Mouse (Mus musculus) c-Kit-positive CD71-positive TER-119-negative erythroid progenitor cells, embryonic 14.5 days (primary cell): ENCODE data around the gene Ankrd44.
"Not testable (repeated sequence)": the region's sequence is repeated elsewhere in the genome, so short reads cannot be mapped to it uniquely, and the experiment has no call there.

Experiments used
- DNase-seq: peaks from one replicate; pipeline ENCODE4 v3.0.0-alpha.2; 2013; ENCODE audit warnings: low read depth

Ankrd44 gene

DNA sequence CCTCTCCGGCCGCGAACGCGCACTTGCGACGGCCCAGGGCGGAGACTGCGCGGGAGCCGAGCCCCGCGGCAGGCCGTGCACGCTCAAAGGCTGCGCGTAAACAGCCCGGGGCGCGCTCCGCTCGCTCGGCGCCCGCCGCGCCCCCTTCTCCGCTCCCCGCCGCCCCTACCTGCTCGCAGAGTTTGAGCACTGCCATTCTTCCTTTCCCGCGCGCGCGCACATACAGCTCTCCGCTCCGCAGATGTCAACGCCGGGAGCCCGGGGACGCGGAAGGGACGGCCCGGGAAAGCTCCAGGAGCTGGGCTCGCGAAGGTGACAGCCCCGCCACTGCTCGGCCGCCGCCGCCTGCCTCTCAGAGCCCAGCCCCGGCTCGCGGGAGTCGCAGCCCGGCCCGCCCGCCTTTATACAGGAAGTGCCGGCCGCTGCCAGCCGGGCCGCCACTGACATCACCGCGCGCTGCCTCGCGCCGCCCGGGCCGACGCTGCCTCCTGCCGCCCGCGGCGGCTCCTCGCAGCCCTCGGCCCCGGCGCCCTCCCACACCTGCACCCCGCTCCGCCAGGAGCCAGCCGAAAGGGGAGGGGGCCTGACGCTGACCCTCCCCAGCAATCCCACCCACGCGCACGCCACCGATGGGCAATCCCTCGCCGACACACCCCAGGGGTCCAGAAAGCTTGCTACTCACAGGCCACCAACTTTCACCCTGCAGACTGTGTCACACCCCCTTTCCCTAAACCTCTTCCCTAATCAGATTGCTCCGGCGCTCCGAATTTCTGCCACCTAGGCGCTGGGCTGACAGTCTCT is at the start of gene Ankrd44:
TSS of gene Ankrd44 (minus strand) at position 417 of the 801 bp plus-strand sequence.
- DNase-seq = no peak

DNA sequence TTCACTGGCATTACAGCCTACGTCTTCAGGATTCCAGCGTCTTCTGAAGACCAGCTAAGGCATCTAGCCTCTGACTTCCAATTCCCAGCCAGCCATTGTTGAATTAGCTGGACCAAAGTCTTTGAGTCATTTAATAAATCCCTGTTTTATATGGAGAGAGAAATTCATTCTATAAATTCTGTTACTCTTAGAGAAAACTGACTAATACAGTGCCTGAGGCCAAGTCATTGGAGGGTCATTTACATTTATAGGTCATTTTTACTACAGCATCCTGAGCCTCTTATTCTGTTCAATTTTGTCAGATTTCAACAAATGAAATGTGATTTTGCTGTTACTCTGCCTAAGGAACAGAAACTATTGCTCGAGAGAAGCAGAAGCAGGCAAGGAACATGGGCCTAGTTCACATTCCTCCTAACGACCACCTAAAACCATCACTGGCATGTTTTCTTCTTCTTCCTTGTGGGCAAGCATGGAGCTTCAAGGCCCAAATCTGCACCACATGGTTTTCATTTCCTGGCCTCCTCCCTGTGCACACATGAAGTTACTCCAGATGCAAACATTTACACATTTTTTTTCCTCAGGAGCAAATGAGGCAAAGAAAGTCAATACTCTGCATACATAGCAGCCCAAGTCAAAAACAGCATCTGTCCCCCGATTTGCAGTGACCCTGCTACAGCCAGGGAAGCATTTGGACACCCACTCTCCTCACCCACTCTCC is 45.7 kb upstream of the Ankrd44 start:
- no peak for DNase-seq

DNA sequence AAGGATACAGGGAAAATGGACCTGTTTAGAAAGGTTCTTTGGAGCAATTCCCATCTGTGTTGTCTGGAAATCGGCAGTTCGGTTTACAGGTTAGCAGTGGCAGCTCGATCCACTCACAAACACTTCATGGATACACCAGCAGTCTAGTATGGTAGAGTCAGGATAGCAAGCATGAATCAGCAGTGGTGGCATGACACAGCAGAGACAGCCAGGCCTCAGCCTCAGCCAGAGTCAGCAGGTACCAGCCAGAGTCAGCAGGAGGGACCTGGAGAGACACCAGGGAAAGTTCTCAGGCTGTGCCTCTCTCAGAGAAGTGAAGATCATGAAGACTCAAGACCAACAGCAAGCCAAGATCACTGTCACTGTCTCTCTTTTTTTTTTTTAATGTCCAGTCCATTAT is 40.7 kb upstream of the Ankrd44 start:
- DNase-seq = no peak

DNA sequence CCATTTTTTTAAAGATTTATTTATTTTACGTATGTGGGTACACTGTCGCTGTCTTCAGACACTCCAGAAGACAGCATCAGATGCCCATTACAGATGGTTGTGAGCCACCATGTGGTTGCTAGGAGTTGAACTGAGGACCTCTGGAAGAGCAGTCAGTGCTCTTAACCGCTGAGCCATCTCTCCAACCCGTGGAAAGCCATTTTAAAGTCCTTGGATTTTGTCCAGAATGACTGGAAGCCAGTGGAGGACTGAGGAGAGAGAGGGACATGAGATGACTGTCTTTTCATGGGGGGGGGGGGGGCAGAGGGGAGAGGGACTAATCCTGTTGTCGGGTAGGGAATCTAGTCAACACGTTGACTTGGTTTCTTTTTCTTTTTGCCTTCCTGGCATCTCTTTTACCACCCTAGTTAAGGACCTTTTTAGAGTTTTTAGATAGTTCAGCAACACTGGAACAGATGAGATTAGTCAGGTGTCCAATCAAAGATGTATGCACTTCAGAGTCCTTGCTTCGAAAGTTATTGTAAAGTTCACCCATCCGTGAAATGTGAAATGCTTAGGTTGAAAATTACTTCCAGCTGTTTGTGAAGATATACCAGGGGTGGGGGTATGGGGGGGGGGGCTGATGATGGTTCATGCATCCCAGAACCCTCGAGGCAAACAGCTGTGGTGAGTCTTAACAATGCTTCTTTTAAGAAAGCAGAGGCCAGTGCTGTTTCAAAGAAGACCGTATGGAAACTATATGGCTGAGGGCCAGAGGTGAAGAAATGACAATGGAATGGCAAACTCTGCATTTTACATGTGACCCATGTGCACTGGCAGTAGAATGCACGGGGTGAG is 39.2 kb upstream of the Ankrd44 start:
- no peak for DNase-seq

DNA sequence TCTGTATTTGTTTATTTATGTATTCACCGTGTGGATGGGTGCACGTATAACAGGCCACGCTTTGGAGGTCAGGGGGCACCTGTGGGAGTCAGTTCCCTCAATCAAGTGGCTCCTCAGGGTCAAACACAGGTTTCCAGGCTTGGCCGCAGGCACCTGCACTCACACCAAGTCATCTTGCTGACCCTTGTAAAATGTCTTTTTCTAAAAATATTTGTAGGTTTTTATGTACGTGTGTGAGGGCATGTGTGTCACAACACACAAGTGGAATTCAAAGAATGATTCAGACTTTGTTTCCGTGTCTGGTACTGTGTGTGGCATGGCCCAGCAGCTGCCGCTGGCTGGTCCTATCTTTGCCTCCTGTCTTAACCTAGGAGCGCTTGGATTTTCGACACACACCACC is 35.5 kb upstream of the Ankrd44 start:
- DNase-seq = no peak

DNA sequence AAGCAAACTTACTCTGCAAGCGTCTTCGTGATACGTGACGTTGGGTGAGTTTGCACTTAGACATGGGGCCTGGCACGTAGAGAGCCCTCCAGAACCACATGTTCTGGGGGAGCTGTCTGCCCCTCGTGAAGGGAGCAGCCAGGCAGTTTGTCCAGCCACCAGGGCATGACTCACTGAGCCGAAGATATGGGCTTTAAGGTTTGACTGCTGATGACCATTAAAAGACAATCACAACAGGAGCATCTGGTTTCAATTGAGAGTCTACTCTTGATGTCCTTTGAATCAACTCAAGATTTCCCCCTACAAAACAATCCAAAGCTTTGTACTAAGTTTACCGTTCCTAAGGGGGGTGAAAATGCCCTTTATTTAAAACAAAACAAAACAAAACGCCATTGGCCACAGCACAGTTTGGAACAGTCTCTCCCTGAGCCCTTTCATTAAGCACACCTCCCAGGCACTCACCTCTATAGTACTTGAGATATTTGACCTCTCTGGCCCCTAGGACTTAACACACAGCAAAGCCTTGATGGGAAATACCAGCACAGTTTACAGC is 34.5 kb upstream of the Ankrd44 start:
- no peak for DNase-seq

DNA sequence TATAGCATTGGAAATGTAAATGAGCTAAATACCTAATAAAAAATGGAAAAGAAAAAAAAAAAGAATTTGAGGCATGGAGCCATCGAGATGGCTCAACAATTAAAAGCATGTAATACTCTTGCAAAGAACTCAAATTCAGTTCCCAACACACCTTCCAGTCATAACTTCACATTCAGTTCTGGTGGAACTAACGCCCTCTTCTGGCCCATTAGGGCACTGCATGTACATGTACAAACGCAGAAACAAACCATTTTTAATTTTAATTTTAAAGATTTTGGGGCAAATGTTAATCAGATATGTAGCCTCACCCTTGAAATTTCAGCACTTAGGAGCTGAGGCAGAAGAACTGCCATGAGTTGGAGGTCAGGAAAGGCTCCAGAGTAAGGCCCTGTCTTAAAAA is 32.3 kb upstream of the Ankrd44 start:
- no peak for DNase-seq

DNA sequence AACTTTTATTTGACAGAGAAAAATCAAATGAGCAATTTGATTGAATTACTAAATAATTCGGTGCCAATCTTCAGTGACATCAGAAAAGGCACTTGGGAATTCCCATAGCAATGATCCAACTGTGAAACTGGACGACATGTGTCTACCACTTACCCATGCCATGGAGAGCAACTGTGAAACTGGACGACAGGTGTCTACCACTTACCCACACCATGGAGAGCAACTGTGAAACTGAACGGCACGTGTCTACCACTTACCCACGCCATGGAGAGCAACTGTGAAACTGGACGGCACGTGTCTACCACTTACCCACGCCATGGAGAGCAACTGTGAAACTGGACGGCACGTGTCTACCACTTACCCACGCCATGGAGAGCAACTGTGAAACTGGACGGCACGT is 30.8 kb upstream of the Ankrd44 start:
- DNase-seq = not testable (repeated sequence)

DNA sequence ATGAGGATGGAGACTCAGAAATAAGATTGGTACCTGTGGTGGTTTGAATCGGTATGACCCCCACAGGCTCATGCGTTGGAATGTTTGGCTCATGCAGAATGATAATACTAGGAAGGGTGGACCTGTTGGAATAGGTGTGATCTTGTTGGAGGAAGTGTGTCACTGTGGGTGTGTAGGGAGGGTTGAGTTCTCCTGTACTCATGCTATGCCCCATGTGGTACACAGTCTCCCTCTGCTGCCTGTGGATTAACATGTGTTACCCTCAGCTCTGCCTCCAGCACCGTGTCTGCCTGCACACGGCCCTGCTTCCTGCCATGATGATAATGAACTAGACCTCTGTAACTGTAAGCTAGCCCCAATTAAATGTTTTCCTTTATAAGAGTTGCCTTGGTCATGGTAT is 28.7 kb upstream of the Ankrd44 start:
- DNase-seq = no peak

DNA sequence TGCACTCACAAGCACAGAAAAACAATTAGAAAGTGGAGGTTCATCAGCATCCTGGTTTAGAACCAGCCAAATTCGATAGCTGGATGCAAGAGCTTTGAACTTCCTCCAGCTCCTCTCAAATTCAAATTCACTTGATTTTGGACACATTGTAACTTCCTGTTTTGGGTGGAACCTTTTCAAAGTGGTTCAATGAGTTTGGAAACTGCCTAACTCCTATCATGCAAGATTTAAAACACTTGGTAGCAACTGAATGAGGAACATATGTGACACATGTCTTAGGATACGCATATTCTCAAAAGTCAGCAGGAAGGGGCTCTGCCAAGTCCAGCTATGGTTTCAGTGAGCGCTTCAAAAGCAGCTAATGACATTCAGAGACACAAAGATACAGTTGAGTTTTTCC is 18.5 kb upstream of the Ankrd44 start:
- no peak for DNase-seq

DNA sequence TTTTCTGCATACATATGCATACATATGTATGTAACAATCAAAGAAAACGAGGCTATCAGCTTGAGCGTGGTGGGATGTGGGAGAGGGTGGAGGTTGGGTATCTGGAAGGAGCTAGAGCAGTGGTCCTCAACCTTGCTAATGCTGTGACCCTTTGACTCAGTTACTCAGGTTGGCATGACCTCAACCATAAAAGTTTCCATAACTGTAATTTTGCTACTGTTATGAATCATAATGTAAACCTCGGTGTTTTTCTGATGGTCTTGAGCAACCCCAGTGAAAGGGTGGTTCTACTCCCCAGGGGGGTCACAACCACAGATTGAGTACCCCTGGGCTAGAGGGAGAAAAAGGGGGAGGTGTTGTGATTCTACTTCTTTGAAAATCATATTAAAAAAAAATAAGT is 9.3 kb upstream of the Ankrd44 start:
- no peak for DNase-seq

DNA sequence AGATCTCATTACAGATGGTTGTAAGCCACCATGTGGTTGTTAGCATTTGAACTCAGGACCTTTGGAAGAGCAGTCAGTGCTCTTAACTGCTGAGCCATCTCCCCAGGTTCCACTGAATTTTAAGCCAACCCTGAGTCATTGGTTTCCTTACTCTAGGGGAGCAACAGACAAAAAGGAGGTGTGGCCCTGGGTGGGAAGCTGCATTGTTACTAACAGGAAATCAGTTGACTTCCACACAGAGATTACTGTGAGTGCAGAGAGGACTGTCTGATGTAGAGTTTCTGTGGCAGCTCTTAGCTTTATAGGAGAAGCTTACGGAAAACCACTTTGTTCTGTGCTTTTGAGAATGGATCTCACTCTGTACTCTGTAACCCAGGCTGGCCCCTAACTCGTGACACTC is 8.7 kb upstream of the Ankrd44 start:
- DNase-seq = no peak

DNA sequence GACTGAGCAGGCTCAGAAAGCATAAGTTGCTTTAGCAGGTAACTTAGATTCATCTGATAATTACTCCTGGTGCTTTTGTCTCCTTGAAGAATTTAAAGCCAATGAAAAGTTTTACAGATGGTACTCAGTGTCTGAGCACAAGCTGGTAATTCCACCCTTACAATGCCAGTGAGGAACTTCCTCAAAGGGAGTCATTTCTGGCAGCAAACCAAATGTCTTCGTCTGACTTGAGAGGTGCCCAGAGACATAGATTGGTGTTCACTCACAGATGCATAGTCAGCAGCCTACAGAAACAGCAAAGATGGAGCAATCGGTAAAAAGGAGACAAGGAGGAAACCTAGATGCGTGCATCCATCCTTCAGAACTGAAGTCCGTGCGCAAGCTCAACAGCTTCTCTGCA is 7.5 kb upstream of the Ankrd44 start:
- no peak for DNase-seq

DNA sequence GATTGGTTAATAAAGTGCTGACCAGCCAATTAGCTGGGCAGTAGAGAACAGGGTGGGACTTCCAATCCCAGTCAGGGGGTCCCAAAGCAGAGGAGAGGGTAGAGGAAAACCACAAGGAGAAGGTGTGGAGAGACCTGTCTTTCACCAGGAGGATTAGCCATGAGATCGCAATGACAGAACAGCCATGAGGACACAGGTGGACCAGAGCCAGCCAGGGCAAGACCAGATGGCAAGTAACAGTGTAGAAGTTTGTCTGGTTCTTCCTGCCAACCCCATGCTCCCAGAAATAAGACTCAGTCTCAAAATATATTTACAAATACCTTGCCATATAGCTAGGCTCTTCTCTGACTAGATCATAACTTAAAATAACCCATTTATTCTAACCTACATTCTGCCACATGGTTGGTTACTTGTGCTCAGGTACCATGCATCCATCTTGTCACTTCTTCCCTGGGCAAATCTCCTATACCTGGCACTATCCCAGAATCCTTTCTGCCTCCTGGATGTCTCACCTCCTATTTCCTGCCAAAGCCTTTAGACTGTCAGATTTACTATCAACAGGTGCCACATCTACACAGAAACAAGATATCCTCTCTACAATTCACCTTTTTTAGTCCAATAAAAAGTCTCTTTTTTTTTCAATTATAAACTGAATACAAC is 6.4 kb upstream of the Ankrd44 start:
- DNase-seq = no peak

DNA sequence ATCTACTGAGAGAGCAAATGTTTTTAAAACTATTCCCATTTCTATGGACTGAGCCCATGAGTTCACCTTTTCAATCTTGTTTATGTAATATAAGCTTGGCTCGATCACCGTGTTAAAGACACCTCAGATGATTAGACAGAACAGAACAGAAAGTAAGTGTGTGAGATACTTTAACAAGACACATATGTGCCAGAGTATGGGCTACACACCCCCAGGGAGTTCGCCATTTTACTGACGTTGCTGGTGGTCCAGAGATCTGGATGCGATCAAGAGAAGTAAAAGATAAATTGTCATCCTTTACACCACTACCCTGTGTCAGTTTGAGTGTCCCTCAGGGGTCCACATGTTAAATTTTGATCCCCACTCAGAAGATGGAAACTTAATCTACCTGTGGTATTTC is 5.0 kb upstream of the Ankrd44 start:
- no peak for DNase-seq

DNA sequence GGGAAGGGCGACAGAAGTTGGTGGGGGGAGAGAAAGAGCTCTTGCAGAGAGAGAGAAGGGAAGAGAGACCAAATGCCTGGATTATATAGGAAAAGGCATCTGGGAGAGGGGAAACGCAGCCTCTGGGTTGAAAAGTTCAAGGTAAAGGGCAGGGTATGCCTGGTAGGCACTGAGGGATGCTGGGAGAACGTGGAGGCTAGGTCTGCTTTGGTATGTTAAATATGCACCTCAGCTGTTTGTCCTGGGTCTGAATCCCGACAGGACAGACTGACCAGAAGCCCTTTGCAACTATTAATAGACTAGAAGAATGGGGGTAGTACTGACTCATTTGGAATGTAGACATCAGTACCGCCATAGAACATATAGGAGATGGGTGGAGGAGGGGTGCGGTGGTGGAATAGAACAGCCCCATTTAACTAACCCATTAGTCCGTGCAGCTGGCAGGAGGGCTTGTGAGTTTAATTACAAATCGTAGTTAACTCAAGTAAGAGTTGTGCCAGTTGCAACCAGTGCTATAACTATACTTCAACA is 4.5 kb upstream of the Ankrd44 start:
- DNase-seq = no peak

DNA sequence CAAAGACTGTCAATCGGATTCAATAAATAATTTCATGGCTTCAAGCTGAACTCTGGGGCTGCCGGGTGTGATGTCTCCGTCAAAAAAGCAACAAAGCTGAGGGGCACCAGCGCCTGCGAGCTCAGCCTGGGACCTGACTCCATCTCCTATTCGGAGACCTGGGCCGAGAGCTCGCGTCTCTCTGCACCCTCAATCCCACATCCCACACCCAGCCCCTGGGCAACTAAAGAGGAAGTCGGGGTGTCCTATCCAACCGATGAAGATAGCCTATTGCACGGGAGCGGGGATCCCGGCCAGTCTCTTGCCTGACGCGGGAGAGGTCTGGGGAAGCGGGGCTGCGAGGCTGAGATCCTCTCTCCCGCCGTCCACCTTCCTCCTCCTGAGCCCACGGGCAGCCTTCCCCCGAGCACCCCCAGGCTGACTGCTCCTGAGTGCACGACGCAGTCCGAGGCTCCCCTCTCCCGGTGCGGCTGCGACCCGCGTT is 694 bp downstream of the Ankrd44 start:
- no peak for DNase-seq

DNA sequence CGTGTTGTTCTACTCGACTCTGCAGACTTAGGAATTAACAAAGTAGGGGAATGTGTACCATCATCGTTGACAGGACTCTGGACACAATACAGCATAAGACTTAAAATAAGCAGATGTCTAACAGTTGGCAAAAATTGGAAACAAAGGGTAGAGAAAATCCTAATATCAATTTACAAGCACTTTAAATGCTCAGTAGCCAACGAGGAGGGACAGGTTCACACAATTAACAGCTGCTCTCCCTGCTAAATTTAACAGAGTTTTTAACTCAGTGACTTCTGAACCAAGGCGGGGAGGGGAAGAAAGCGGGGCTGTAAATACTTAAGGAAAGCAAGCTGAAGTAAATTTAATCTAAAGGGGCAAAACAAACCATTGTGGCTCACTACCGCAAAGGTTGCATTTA is 1.4 kb downstream of the Ankrd44 start:
- DNase-seq = no peak

DNA sequence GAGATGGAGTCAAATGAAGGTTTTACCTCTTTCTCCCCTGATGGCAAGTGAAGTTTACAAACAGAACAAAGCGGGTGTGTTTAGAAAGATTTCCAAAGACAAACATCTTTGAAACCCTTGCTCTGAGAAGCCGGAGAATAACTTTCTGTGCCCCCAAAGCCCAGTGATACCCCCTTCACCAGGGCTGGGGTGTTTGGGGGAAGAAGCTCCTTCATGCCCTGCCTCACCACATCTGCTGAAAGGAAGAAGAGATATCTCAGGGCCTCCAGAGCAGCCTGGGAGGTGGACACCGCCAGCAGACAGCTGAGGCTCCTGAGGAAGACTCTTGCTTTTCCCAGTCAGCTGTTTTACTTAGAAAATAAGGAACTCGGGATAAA is 1.9 kb downstream of the Ankrd44 start:
- no peak for DNase-seq

DNA sequence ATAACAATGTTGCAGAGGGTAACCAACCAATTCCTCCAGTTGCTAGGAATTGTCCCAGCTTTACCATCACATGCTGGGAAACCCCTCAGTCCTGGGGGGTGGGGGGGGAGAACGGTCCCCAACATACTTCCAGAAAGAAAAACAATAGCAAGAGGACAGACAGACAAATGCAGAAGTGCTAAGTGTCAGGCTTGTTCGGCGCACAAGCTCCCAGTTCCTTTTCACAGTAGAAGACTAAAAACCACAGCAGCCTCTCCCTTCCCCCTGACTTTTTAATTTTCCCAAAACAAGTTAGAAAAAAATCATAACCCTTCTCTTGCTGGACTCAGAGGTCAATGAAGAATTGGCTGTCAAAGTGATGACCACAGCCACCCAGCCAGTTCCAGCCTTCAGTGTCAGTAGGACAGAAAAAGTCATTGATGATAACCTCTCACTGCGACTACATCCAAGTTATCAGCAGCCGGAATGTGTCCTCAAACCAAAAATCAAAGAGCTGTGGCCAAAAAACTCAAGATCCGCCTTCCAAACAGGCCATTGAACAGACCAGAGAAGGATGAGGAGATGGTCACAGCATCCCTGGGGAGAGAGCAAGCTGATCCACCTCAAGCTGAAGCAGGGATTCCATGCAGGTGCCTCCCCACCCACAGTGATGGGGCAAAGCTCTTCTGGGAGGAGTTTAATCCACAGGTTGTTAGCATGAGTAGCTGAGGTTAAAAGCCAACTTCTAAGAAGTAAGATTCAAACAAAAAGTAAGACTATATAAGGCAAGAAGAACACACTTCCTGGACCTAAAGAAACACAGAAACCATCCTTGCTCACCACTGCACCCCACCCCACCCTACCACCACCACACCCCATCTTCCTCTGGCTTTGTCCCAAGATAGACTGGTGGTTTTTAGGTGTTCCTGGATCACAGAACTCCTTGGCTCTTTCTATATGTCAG is 2.5 kb downstream of the Ankrd44 start:
- no peak for DNase-seq
